Mouse (Mus musculus) right cerebral cortex, postnatal 10 days (tissue): ENCODE data around the gene Lix1.

Experiments
- DNase-seq, 2 experiments: peaks; one replicate each; pipeline ENCODE4 v3.0.0; 2021; ENCODE audit warnings: low spot score in 2 of 2

The Lix1 gene

GRCm38 (mm10) chr17:17412176-17412575, 9.7 kb downstream of the Lix1 start:
- no peak for DNase-seq

DNA sequence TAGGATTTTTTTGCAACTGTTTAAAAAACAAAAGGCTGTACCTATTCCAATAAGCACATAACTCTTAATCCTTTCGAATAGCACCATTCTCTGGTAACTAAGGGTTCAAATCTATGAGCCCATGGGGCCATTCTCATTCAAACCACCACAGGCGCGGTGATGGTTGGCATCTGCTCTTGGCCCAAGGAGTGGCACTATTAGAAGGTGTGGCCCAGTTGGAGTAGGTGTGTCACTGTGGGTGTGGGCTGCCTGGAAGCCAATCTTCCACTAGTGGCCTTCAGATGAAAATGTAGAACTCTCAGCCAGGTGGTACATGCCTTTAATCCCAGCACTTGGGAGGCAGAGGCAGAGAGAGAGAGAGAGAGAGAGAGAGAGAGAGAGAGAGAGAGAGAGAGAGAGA, 11.7 kb downstream of the Lix1 start:
- no peak for DNase-seq

DNA sequence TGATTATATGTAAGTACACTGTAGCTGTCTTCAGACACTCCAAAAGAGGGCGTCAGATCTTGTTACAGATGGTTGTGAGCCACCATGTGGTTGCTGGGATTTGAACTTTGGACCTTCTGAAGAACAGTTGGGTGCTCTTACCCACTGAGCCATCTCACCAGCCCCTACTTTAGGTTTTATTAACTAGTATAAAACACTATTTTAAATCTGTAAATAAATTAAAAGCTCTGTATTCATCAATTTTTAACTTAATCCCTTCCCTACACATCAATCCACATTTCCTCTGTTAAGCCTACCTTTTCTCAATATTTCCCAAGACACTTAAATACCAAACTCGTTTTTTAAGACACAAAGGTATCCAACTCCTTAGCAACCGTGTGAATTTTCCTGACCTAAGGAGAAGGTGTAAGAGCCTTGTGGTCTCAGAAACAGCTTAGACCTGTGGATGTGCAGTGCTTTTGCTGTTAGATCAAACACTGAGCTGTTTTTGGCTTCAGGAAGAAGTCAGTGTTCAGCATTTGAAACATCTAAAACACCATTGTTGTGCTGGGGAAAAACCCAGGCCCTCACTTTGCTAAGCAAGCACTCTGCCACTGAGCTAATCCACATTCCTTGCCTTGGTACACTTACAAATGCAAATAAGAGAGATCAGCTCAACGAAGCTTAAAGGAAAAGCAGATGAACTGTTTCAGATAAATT, 22.3 kb downstream of the Lix1 start:
- DNase-seq, result no peak

- no peak for DNase-seq
Observed at GRCm38 (mm10) chr17:17425308-17425813, 22.9 kb downstream of the Lix1 start.

DNA sequence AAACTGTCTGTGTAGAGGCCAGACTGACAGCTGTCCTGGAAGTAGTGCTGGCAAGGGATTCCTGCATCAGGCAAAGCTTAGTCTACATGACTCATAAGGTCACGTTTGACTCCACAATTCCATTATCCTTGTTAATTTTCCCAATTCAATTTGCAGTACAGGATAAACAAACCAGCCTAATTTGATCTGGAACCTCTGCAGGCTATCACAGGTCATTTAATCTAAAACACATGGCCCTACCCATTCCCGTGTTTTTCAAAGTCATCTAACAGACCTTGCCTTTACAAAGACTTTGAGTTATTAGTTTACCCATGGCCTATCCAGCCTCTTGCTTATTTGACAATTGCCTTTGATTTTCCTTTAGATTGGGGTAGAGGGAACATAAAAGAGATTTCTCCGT, 23.4 kb downstream of the Lix1 start:
- no peak for DNase-seq

DNA sequence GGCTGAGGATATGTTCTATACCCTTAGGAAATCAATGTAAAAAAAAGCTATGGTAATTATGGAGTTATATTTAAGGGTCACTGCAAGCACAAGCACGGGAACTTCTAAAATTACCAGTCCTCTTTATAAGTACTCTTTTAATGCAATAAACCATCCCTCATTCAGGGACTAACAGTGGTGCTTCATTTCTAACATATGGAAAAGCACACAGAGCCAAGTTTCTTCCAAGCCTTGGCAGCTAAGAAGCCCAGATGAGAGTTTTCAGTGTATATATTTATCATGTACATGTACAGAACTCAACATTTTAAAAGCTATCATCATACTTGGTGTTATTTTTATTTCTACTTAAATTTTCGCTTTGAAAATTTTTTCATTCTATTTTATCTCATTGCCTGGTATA, 26.4 kb downstream of the Lix1 start:
- DNase-seq, result peak in 1 of 2 experiments; percentile 46

GRCm38 (mm10) chr17:17433679-17434078, 31.2 kb downstream of the Lix1 start:
- DNase-seq, result no peak

GRCm38 (mm10) chr17:17438576-17439191, 36.2 kb downstream of the Lix1 start:
- DNase-seq, result no peak

GRCm38 (mm10) chr17:17441876-17442498, 39.5 kb downstream of the Lix1 start:
- no peak for DNase-seq

DNA sequence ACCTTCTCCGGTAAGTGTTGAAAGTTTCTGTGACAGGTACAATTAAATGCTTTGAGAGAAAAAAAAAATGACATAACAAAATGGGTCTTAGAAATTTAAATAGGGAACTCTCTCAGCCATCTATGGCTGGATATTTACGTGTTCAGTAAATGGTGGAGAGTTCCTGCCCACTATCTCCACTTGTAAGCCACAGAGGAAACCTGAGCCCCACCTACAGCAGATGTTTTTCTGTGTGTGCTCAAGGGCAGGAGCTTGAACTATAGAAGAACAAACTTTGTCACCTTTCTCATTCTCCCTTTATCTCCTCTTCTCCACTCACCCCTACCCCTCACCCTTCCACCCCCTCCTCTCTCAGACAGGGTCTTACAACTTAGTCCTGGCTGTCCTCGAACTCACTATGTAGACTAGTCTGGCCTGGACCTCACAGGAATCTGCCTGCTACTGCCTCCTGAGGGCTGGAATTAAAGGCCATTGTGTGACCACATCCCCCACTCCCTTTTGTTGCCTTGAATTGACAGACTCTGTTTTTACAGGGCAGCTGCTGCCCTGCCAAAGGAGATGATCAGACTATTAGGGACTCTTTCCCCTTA, 41.9 kb downstream of the Lix1 start:
- DNase-seq, result no peak

DNA sequence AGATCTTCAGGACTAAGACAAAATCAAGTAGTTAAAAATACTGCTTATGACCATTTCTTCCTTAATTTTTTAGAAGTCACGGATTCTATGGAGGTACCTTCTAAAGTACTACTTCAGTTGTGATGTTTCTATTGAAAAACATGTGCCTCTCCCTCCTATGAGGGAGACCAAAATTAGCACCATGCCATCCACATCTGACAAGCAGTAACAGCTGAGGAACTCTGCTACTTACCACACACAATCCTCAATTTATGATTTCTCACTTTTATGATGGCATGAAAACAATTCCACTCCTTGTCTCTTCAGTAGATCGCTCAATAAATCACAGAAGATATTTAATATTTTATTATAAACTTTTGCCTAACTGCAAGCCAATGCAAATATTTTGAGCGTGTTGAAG, 44.2 kb downstream of the Lix1 start:
- DNase-seq, result no peak

DNA sequence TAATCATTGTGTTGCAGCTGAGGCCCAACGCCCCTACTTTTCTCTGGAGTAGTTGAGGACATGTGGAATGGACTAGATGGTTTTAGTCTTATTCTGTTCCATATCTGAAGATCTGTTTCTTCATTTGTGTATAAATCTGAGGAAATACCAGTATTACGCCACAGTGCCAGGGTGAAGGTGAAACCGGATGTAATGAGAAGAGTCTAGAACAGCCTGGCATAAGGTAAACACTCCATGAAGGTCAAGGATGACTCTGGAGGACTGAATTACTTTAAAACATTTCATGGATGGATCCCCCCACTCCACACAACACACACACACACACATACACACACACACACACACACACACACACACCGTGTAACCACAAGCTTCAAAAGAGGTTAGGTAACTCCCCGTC, 45.3 kb downstream of the Lix1 start:
- no peak for DNase-seq

DNA sequence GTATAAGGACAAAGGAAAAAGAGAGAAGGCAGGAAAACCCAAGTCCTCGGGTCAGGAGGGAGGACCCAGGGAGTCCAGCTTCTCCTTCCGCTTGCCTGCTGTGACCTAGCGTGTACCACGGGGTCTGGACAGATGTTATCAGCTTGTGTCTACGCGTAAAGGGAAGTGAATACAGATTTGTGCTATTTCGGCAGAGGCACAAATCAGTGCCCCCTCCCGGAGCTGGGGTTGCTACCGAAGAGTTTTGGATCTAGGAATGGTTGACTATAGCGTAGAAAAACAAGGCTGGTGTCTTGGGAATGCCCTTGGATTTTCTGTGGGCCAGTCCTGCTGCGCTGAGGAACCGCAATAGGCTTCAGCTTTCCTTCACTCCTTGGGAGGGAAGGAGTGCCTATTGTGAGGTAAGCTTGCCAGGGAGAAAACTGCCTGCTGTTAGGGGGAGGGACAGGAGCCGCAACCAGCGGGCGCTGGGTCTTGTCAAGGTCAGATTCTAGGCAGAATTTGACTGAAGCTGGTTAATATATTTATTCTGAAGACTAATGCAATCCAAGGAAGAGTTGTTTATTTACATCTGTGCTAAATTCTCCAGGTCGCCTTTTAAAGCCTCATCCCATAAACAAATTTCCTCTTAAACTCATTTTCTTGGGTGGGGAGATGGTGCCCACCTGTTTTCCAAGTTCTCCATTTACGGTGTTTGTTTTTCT, 46.4 kb downstream of the Lix1 start:
- DNase-seq, result peak; percentile 44 to 45

- peak in 1 of 2 experiments; percentile 39 for DNase-seq
Observed at GRCm38 (mm10) chr17:17449441-17449770, 46.9 kb downstream of the Lix1 start.

- no peak for DNase-seq
Observed at GRCm38 (mm10) chr17:17451102-17451501, 48.6 kb downstream of the Lix1 start.

DNA sequence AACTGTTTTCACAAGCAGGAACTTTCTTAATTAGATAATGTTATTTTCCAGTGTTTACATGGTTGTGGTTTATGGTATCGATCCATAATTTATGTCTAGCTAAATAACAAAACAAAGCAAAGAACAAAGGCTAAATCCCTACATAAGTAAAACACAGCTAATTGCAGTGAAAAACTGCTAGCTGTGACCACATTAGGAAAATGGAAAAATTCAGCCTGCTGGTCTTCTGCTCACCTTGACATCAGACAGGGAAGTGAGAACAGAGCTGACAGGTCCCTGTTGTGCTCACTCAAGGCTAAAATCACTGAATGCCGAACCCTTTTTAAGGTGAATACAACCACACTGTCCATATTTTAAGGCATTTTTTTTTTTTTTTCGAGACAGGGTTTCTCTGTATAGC, 50.1 kb downstream of the Lix1 start:
- no peak for DNase-seq

DNA sequence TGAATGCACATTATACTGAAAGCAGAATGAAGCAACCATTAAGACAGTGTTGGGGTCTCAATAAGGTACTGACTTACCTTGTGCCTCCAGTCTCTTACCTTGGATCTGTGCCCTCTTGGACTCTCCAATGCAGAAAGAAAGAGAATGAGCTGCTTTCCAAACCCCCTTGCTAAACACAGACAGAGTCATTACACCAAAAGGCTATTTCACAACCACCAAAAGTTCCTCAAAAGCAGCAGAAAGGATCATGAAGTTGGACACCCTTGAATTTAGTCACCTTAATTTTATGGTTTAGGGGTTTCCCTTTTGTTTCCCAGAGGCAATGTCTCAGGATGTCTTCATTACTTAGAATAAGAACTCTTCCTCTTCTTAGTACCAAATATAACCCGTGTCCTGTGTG, 52.1 kb downstream of the Lix1 start:
- no peak for DNase-seq

DNA sequence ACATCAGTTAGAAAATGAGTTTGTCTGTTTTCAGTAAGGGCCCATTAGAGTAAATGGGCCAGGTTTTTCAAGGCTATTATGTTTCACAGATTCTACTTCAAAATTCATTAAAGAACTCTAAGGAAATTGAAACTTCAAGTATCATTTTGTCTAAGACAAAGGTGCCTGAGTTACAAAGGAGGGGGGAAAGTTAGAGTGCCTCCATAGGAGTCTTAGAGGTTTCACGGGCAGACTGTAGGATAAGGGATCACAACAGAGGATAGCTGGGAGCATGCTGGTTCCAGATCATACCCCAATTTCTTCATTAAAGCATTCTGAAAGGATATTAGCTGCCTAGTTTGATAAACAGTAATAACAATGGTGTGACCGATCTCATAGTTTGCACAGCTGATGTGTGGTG, 83.3 kb downstream of the Lix1 start:
- DNase-seq, result no peak

DNA sequence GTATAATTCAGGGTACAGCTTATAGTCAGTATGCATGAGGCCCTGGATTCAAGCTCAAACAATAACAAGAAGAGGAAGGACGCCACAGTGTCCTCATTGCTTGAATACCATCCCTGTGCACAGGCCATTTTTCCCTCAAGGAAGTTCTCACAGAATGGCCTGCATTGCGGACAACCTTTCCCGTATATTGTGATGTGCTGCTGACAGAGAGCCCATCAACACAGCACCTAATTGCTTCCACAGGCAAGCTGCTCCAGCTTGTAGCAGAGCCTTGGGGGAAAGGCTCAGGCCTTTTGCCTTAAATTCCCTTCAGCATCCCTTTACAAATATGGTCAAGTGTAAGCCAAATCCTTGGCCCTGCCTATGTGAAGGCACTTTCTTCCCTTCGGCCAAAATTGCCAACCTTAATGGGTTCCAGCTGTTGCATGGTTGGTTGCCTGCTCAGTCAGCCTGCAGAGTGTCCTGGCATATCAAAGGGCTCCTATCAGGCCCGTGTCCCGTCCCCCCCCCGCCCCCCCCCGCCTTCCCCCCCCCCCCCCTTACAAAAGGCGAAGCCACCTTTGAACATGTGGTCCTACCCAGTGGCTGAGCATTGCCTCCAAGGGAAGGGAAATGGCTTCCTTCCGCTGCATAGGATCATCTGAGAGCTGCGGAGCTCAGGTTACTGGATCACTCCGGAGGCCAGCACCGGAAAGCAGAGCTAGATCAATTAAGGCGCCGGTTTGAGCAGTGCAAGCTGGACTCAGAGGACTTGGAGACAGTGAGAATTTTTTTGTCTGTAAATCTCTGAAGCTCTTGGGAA, 88.5 kb downstream of the Lix1 start:
- no peak for DNase-seq

GRCm38 (mm10) chr17:17491622-17492001, 89.1 kb downstream of the Lix1 start:
- DNase-seq, result no peak

DNA sequence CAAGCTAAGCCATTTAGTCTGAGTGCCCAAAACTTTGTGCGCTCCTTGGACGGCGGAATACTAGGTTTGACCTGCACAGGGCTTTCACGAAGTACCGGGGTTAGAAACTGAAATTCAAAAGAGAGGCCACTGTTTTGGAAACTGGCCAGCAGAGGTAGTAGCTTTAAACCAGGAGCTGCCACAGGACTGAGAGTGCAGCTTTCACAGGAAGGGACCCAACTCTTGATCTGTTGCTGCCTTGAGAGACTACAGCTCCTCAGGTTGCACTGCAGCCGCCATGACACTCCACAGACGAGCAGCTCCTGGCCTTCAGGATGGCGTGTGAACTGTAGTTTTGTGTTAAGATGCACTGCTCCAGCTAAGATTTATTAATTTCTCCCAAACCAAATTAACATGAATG, 89.6 kb downstream of the Lix1 start:
- no peak for DNase-seq
